ENCODE assay signal across 19 mouse cellular contexts in the genomic region with DNA sequence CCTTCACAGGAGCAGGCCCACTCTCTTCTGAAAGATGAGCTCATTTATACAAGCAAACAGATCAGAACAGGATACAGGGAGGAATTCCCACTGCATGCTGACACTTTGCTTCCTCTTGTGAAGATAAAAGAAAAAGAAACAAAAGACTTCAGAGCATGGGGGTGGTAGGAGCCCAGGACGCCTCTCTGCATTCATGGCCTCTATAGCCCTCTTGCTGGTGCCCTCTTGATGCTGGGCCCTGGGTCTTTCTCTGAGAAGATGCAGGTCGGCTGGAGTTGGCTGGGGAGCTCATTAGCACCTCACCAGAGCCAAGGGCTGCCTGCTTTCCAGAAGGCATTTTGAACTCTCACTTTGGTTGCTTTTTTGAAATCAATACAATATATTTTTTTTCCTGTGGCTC.
"Had no signal": no experiment of that assay in that cellular context is flagged by ENCODE, and none has a peak within 500 bp of the region (broad histone marks: within the 10 kb centered on the region; RNA-seq: fewer than 3 reads in every experiment).

No protein-coding gene starts in this region.

- H3K27me3 ChIP-seq: kidney, embryonic 15.5 days; liver, embryonic 13.5 days; neural tube, embryonic 12.5 days; neural tube, embryonic 15.5 days; stomach, embryonic 15.5 days had no signal

- H3K4me2 ChIP-seq: kidney, embryonic 15.5 days; liver, embryonic 13.5 days; neural tube, embryonic 12.5 days; neural tube, embryonic 15.5 days; stomach, embryonic 15.5 days had no signal

- H3K4me1 ChIP-seq: kidney, embryonic 15.5 days; liver, embryonic 13.5 days; neural tube, embryonic 12.5 days; neural tube, embryonic 15.5 days; stomach, embryonic 15.5 days had no signal

- H3K9ac ChIP-seq: kidney, embryonic 15.5 days; liver, embryonic 13.5 days; neural tube, embryonic 12.5 days; neural tube, embryonic 15.5 days; stomach, embryonic 15.5 days had no signal

- DNase-seq: kidney, adult 11 months; kidney, adult 8-10 months; kidney, postnatal 14 days; layer of hippocampus, adult 9-11 months; layer of hippocampus, postnatal 36 days; liver, embryonic 13.5 days; lung, adult 2 months; lung, postnatal 14 days; lung, postnatal 4 days; right cerebral cortex, adult 18-20 months; right cerebral cortex, postnatal 14 days; right cerebral cortex, postnatal 4 days; thymus, postnatal 25 days had no signal

- H3K4me3 ChIP-seq: kidney, embryonic 15.5 days; layer of hippocampus, adult 2 months; left cerebral cortex, adult 2 months; liver, embryonic 13.5 days; neural tube, embryonic 12.5 days; neural tube, embryonic 15.5 days; stomach, embryonic 15.5 days had no signal

- H3K27ac ChIP-seq: kidney, embryonic 15.5 days; layer of hippocampus, adult 2 months; left cerebral cortex, adult 2 months; liver, embryonic 13.5 days; neural tube, embryonic 12.5 days; neural tube, embryonic 15.5 days; stomach, embryonic 15.5 days had no signal

- H3K9me3 ChIP-seq: kidney, embryonic 15.5 days; liver, embryonic 13.5 days; neural tube, embryonic 12.5 days; neural tube, embryonic 15.5 days; stomach, embryonic 15.5 days had no signal

- H3K36me3 ChIP-seq: kidney, embryonic 15.5 days; liver, embryonic 13.5 days; neural tube, embryonic 12.5 days; neural tube, embryonic 15.5 days; stomach, embryonic 15.5 days had no signal
